Mouse (Mus musculus) neural tube, embryonic 11.5 days (tissue): Measurements from ENCODE around the gene Mtmr6. TPM values are rescaled to one million over a fixed set of nuclear protein-coding genes. Genes with fewer than 3 reads are reported as not detected.
"Not testable (repeated sequence)": the region's sequence is repeated elsewhere in the genome, so short reads cannot be mapped to it uniquely, and the experiment has no call there.

Experiments
- ATAC-seq: fragments of 200-750 bp; cut with Nextera tagmentation; 2 replicates; pipeline ENCODE4 v1.8.0; 2017; ENCODE audit warnings: moderate number of reproducible peaks, mild to moderate bottlenecking, moderate TSS enrichment, moderate library complexity; ENCODE audit not compliant: insufficient read depth, low FRiP score, low TSS enrichment
- DNase-seq: peaks from one replicate; pipeline ENCODE4 v3.0.0-alpha.2; 2015; ENCODE audit warnings: low spot score
- H3K27ac ChIP-seq: fragments of 300-500 bp; sonication (generic); 2 replicates; pipeline ENCODE4 v1.5.1; 2014; ENCODE audit warnings: low read depth, mild to moderate bottlenecking, low read length
- H3K27me3 ChIP-seq: fragments of 300-500 bp; sonication (generic); 2 replicates; pipeline ENCODE4 v1.6.1; 2014; ENCODE audit warnings: mild to moderate bottlenecking, low read length, mixed read lengths; ENCODE audit not compliant: control insufficient read depth, insufficient read depth
- H3K36me3 ChIP-seq: fragments of 300-500 bp; sonication (generic); 2 replicates; pipeline ENCODE4 v1.6.1; 2014; ENCODE audit warnings: mild to moderate bottlenecking, low read length, moderate library complexity, mixed read lengths; ENCODE audit not compliant: control insufficient read depth, insufficient read depth
- H3K4me1 ChIP-seq: fragments of 300-500 bp; sonication (generic); 2 replicates; pipeline ENCODE4 v1.6.1; 2014; ENCODE audit warnings: low read length, mixed read lengths; ENCODE audit not compliant: control insufficient read depth, insufficient read depth
- H3K4me2 ChIP-seq: fragments of 300-500 bp; sonication (generic); 2 replicates; pipeline ENCODE4 v1.6.1; 2014; ENCODE audit warnings: low read depth, mild to moderate bottlenecking, moderate library complexity
- H3K4me3 ChIP-seq: fragments of 300-500 bp; sonication (generic); 2 replicates; pipeline ENCODE4 v1.5.1; 2014; ENCODE audit warnings: low read depth, low read length
- H3K9ac ChIP-seq: fragments of 300-500 bp; sonication (generic); 2 replicates; pipeline ENCODE4 v1.6.1; 2014; ENCODE audit warnings: mild to moderate bottlenecking, low read length
- H3K9me3 ChIP-seq: fragments of 300-500 bp; sonication (generic); 2 replicates; pipeline ENCODE4 v1.6.1; 2016; ENCODE audit warnings: low read length; ENCODE audit not compliant: control insufficient read depth
- WGBS: fragments of 180-500 bp; shearing (Covaris S2); extraction: QIAGEN DNeasy Blood & Tissue Kit; methylation state at CpG from one replicate; pipeline ENCODE4 v1.1.7; 2014; 5-methylcytosine and 5-hydroxymethylcytosine counted together
- microRNA counts: library from miRNA; unstranded; fragments of <30 nt; microRNA quantifications from one replicate; lab custom pipeline; 2015
- microRNA-seq: library from miRNA; unstranded; fragments of <30 nt; microRNA quantifications from one replicate; pipeline ENCODE4, GENCODE M21; 2016
- polyA plus RNA-seq: library from polyadenylated mRNA; unstranded; fragments of >200 nt; fragmentation: Nextera tagmentation; extraction: Ambion mirVana; gene quantifications from 2 replicates; pipeline ENCODE4 v1.2.1, GENCODE M21; 2014

The Mtmr6 gene
- polyA plus RNA-seq, 1 experiment from 2014 or later = 54.0 TPM

- no peak overlapping the region for H3K4me3 ChIP-seq
- H3K9ac ChIP-seq = no peak overlapping the region
- no peaks in the 10 kb centered on the region for H3K36me3 ChIP-seq
- H3K9me3 ChIP-seq = no peaks in the 10 kb centered on the region
- 73% methylated on average over 6 of the region's 6 CpGs for WGBS
- H3K27me3 ChIP-seq = no peaks in the 10 kb centered on the region
- ATAC-seq (no peak), DNase-seq (no peak)
- H3K4me2 ChIP-seq = no peak overlapping the region
- no peak overlapping the region for H3K27ac ChIP-seq
- no peaks in the 10 kb centered on the region for H3K4me1 ChIP-seq
These were observed 43.1 kb downstream of the Mtmr6 start for GRCm38 (mm10) chr14:60308113-60308512.

- H3K36me3 ChIP-seq = no peaks in the 10 kb centered on the region
- DNase-seq (no peak), ATAC-seq (no peak)
- no peak overlapping the region for H3K4me2 ChIP-seq
- no peaks in the 10 kb centered on the region for H3K4me1 ChIP-seq
- H3K4me3 ChIP-seq = no peak overlapping the region
- H3K9me3 ChIP-seq = no peaks in the 10 kb centered on the region
- no peaks in the 10 kb centered on the region for H3K27me3 ChIP-seq
- no peak overlapping the region for H3K27ac ChIP-seq
- H3K9ac ChIP-seq = no peak overlapping the region
- 79% methylated on average over 4 of the region's 4 CpGs for WGBS
These were observed 45.7 kb downstream of the Mtmr6 start for GRCm38 (mm10) chr14:60310691-60311090.

- no peak for DNase-seq
- H3K4me2 ChIP-seq = no peak overlapping the region
- H3K4me1 ChIP-seq = no peaks in the 10 kb centered on the region
- 95% methylated on average over 1 of the region's 1 CpGs for WGBS
- H3K4me3 ChIP-seq = no peak overlapping the region
- H3K27ac ChIP-seq = no peak overlapping the region
- H3K9me3 ChIP-seq = no peaks in the 10 kb centered on the region
- no peaks in the 10 kb centered on the region for H3K36me3 ChIP-seq
- H3K27me3 ChIP-seq = no peaks in the 10 kb centered on the region
- H3K9ac ChIP-seq = no peak overlapping the region
- no peak for ATAC-seq
These were observed 54.2 kb downstream of the Mtmr6 start for GRCm38 (mm10) chr14:60319231-60319630.

- WGBS = 74% methylated on average over 3 of the region's 3 CpGs
- Histone ChIP-seq H3K9me3 (no peaks in the 10 kb centered on the region), H3K36me3 (no peaks in the 10 kb centered on the region), H3K4me1 (no peaks in the 10 kb centered on the region), H3K27me3 (no peaks in the 10 kb centered on the region), H3K4me3 (no peak overlapping the region), H3K4me2 (no peak overlapping the region), H3K27ac (no peak overlapping the region), H3K9ac (no peak overlapping the region)
- ATAC-seq (no peak), DNase-seq (no peak)
These were observed 55.8 kb downstream of the Mtmr6 start for GRCm38 (mm10) chr14:60320813-60321212.

GRCm38 (mm10) chr14:60340001-60340400, 75.0 kb downstream of the Mtmr6 start:
- H3K27me3 ChIP-seq, H3K4me3 ChIP-seq, H3K27ac ChIP-seq, DNase-seq, H3K36me3 ChIP-seq, H3K9me3 ChIP-seq, H3K4me2 ChIP-seq, H3K9ac ChIP-seq, H3K4me1 ChIP-seq, ATAC-seq: not testable (repeated sequence)
- WGBS = 87% methylated on average over 5 of the region's 5 CpGs

GRCm38 (mm10) chr14:60340570-60340969, 75.5 kb downstream of the Mtmr6 start:
- Histone ChIP-seq H3K4me2 (no peak overlapping the region), H3K27me3 (no peaks in the 10 kb centered on the region), H3K4me1 (no peaks in the 10 kb centered on the region), H3K4me3 (no peak overlapping the region), H3K27ac (no peak overlapping the region), H3K9ac (no peak overlapping the region), H3K36me3 (no peaks in the 10 kb centered on the region), H3K9me3 (no peaks in the 10 kb centered on the region)
- DNase-seq (no peak), ATAC-seq (no peak)
- 82% methylated on average over 4 of the region's 4 CpGs for WGBS

GRCm38 (mm10) chr14:60345326-60345876, 80.4 kb downstream of the Mtmr6 start:
- no peak for DNase-seq
- no peak for ATAC-seq
- 91% methylated on average over 6 of the region's 6 CpGs for WGBS

More at GRCm38 (mm10) chr14:60345326-60345876, 80.4 kb downstream of the Mtmr6 start:
- H3K27ac ChIP-seq = no peak overlapping the region
- no peak overlapping the region for H3K9ac ChIP-seq
- H3K9me3 ChIP-seq = no peaks in the 10 kb centered on the region
- H3K27me3 ChIP-seq = no peaks in the 10 kb centered on the region
- H3K4me2 ChIP-seq = no peak overlapping the region
- no peaks in the 10 kb centered on the region for H3K4me1 ChIP-seq
- H3K4me3 ChIP-seq = no peak overlapping the region
- H3K36me3 ChIP-seq = no peaks in the 10 kb centered on the region

MicroRNAs encoded within 50 kb of the gene (microRNA counts, 519-probe panel; counts per million panel counts)
- microRNA mmu-miR-719 (lab: Ali Mortazavi, UCI) = 171 counts per million, percentile 57 among the panel's probes with 10 or more counts

Small RNA genes lying within 50 kb of the gene (microRNA-seq; reads per million reads assigned to microRNA genes)
- gene Mir719 = not detected

Other genes starting within 250 kb of the Mtmr6 start
- 9.0 and 12.5 TPM in 2 replicates for gene Atp8a2, start 68.0 kb upstream of the Mtmr6 start, polyA plus RNA-seq
- not detected in 2 replicates for gene Nupl1, start 13.8 kb upstream of the Mtmr6 start, polyA plus RNA-seq
- gene Gm49336, start 13.7 kb upstream of the Mtmr6 start, polyA plus RNA-seq = 78.9 and 84.8 TPM in 2 replicates
- 9.0 and 9.7 TPM in 2 replicates for gene Amer2, start 108.0 kb downstream of the Mtmr6 start, polyA plus RNA-seq